Mouse (Mus musculus) intestine, embryonic 14.5 days (tissue): ENCODE measurements around the gene Agbl4. TPM values are rescaled to one million over a fixed set of nuclear protein-coding genes. Genes with fewer than 3 reads are reported as not detected.
A peak's percentile ranks its signal among the peaks of the same experiment; 100 is the strongest.

Source experiments
- ATAC-seq: fragments of 200-750 bp; cut with Nextera tagmentation; replicated peaks from 2 replicates; pipeline ENCODE4 v1.8.0; 2017; ENCODE audit warnings: low read depth, moderate number of reproducible peaks, moderate TSS enrichment, moderate library complexity; ENCODE audit not compliant: low FRiP score, low TSS enrichment
- DNase-seq: peaks from one replicate; pipeline ENCODE4 v3.0.0-alpha.2; 2018; ENCODE audit warnings: low spot score
- H3K27ac ChIP-seq: fragments of 300-500 bp; sonication (generic); 2 replicates; pipeline ENCODE4 v1.5.1; 2014; ENCODE audit warnings: low read depth, mild to moderate bottlenecking, control low read depth
- H3K27me3 ChIP-seq: fragments of 300-500 bp; sonication (generic); replicated peaks from 2 replicates; pipeline ENCODE4 v1.6.1; 2014; ENCODE audit warnings: low read length, control low read depth; ENCODE audit not compliant: control insufficient read depth, insufficient read depth
- H3K36me3 ChIP-seq: fragments of 300-500 bp; sonication (generic); 2 replicates; pipeline ENCODE4 v1.6.1; 2014; ENCODE audit warnings: low read length, control low read depth; ENCODE audit not compliant: control insufficient read depth, insufficient read depth
- H3K4me1 ChIP-seq: fragments of 300-500 bp; sonication (generic); replicated peaks from 2 replicates; pipeline ENCODE4 v1.6.1; 2014; ENCODE audit warnings: low read length, control low read depth, mixed read lengths; ENCODE audit not compliant: control insufficient read depth, insufficient read depth
- H3K4me2 ChIP-seq: fragments of 300-500 bp; sonication (generic); 2 replicates; pipeline ENCODE4 v1.6.1; 2014; ENCODE audit warnings: low read length
- H3K4me3 ChIP-seq: fragments of 300-500 bp; sonication (generic); 2 replicates; pipeline ENCODE4 v1.5.1; 2014; ENCODE audit warnings: low read depth, low read length, control low read depth, mixed read lengths
- H3K9ac ChIP-seq: fragments of 300-500 bp; sonication (generic); 2 replicates; pipeline ENCODE4 v1.6.1; 2014; ENCODE audit warnings: mild to moderate bottlenecking, low read length
- H3K9me3 ChIP-seq: fragments of 300-500 bp; sonication (generic); 2 replicates; pipeline ENCODE4 v1.6.1; 2016; ENCODE audit warnings: low read length, control low read depth; ENCODE audit not compliant: control insufficient read depth
- WGBS: fragments of 180-500 bp; shearing (Covaris S2); extraction: QIAGEN DNeasy Blood & Tissue Kit; methylation state at CpG from one replicate; pipeline ENCODE4 v1.1.7; 2014; 5-methylcytosine and 5-hydroxymethylcytosine counted together
- polyA plus RNA-seq: library from polyadenylated mRNA; unstranded; fragments of >200 nt; fragmentation: Nextera tagmentation; extraction: Ambion mirVana; gene quantifications from 2 replicates; pipeline ENCODE4 v1.2.1, GENCODE M21; 2014

The Agbl4 gene
- polyA plus RNA-seq, 1 experiment from 2014 or later = 0.39 TPM

GRCm38 (mm10) chr4:111594655-111595295, 1197.3 kb downstream of the Agbl4 start:
- Histone ChIP-seq H3K9ac (no peak overlapping the region), H3K9me3 (no peaks in the 10 kb centered on the region), H3K4me1 (no peaks in the 10 kb centered on the region), H3K36me3 (no peaks in the 10 kb centered on the region), H3K4me3 (no peak overlapping the region), H3K4me2 (no peak overlapping the region), H3K27ac (no peak overlapping the region), H3K27me3 (no peaks in the 10 kb centered on the region)
- DNase-seq (no peak), ATAC-seq (no peak)
- 90% methylated on average over 3 of the region's 3 CpGs for WGBS

GRCm38 (mm10) chr4:111597249-111597661, 1199.8 kb downstream of the Agbl4 start:
- no peak overlapping the region for H3K4me2 ChIP-seq
- H3K36me3 ChIP-seq = no peaks in the 10 kb centered on the region
- no peak overlapping the region for H3K27ac ChIP-seq
- no peak overlapping the region for H3K4me3 ChIP-seq
- H3K4me1 ChIP-seq = no peaks in the 10 kb centered on the region
- H3K27me3 ChIP-seq = no peaks in the 10 kb centered on the region
- H3K9me3 ChIP-seq = no peaks in the 10 kb centered on the region
- no peak for ATAC-seq
- H3K9ac ChIP-seq = no peak overlapping the region
- 95% methylated on average over 2 of the region's 2 CpGs for WGBS
- no peak for DNase-seq

- Histone ChIP-seq H3K27ac (no peak overlapping the region), H3K4me2 (no peak overlapping the region), H3K27me3 (no peaks in the 10 kb centered on the region), H3K4me1 (no peaks in the 10 kb centered on the region), H3K9me3 (no peaks in the 10 kb centered on the region), H3K36me3 (no peaks in the 10 kb centered on the region), H3K4me3 (no peak overlapping the region), H3K9ac (no peak overlapping the region)
- DNase-seq = no peak
- ATAC-seq = no peak
- 50% methylated on average over 1 of the region's 1 CpGs for WGBS
Measured at GRCm38 (mm10) chr4:111597986-111598385, 1200.5 kb downstream of the Agbl4 start.

- H3K4me1 ChIP-seq = no peaks in the 10 kb centered on the region
- no peak overlapping the region for H3K4me3 ChIP-seq
- no peak for DNase-seq
Measured at GRCm38 (mm10) chr4:111603194-111603593, 1205.7 kb downstream of the Agbl4 start.

GRCm38 (mm10) chr4:111607826-111608500, 1210.5 kb downstream of the Agbl4 start:
- Histone ChIP-seq H3K4me3 (no peak overlapping the region), H3K4me2 (no peak overlapping the region)
- ATAC-seq = no peak

More at GRCm38 (mm10) chr4:111603194-111603593, 1205.7 kb downstream of the Agbl4 start:
- H3K4me2 ChIP-seq = no peak overlapping the region
- no peak overlapping the region for H3K9ac ChIP-seq
- H3K27me3 ChIP-seq = no peaks in the 10 kb centered on the region
- no peaks in the 10 kb centered on the region for H3K36me3 ChIP-seq
- no peak overlapping the region for H3K27ac ChIP-seq
- 85% methylated on average over 2 of the region's 2 CpGs for WGBS
- no peaks in the 10 kb centered on the region for H3K9me3 ChIP-seq
- no peak for ATAC-seq

GRCm38 (mm10) chr4:111621865-111622264, 1224.4 kb downstream of the Agbl4 start:
- Histone ChIP-seq H3K9ac (no peak overlapping the region), H3K27ac (no peak overlapping the region), H3K4me2 (no peak overlapping the region), H3K36me3 (no peaks in the 10 kb centered on the region), H3K4me3 (no peak overlapping the region), H3K9me3 (no peaks in the 10 kb centered on the region), H3K4me1 (no peaks in the 10 kb centered on the region), H3K27me3 (no peaks in the 10 kb centered on the region)
- ATAC-seq (no peak), DNase-seq (no peak)
- WGBS = 31% methylated on average over 2 of the region's 2 CpGs

More at GRCm38 (mm10) chr4:111607826-111608500, 1210.5 kb downstream of the Agbl4 start:
- Histone ChIP-seq H3K9ac (no peak overlapping the region), H3K27me3 (no peaks in the 10 kb centered on the region), H3K36me3 (no peaks in the 10 kb centered on the region), H3K4me1 (no peaks in the 10 kb centered on the region), H3K9me3 (no peaks in the 10 kb centered on the region), H3K27ac (no peak overlapping the region)
- DNase-seq = no peak
- 88% methylated on average over 8 of the region's 8 CpGs for WGBS

- Histone ChIP-seq H3K4me2 (no peak overlapping the region), H3K36me3 (no peaks in the 10 kb centered on the region), H3K27ac (no peak overlapping the region), H3K27me3 (no peaks in the 10 kb centered on the region), H3K9ac (no peak overlapping the region), H3K4me1 (no peaks in the 10 kb centered on the region), H3K9me3 (no peaks in the 10 kb centered on the region), H3K4me3 (no peak overlapping the region)
- DNase-seq = no peak
- ATAC-seq = no peak
- WGBS = 46% methylated on average over 5 of the region's 5 CpGs
Measured at GRCm38 (mm10) chr4:111624914-111625313, 1227.5 kb downstream of the Agbl4 start.

- Histone ChIP-seq H3K4me3 (no peak overlapping the region), H3K27me3 (no peaks in the 10 kb centered on the region), H3K4me1 (no peaks in the 10 kb centered on the region), H3K9me3 (no peaks in the 10 kb centered on the region), H3K9ac (no peak overlapping the region), H3K4me2 (no peak overlapping the region), H3K27ac (no peak overlapping the region), H3K36me3 (no peaks in the 10 kb centered on the region)
- WGBS = 42% methylated on average over 8 of the region's 8 CpGs
- ATAC-seq = peak; percentile 61
- DNase-seq = peak; percentile 90
Measured at GRCm38 (mm10) chr4:111626118-111626830, 1228.8 kb downstream of the Agbl4 start.
